Mouse (Mus musculus) thymus, adult 2 months (tissue): ENCODE measurements at regions not wholly inside any gene's neighbourhood (a gene's known extent, or its start where the extent isn't known, plus 50 kb on each side); places are given as distances from the start of the nearest gene placed in this dataset.

Experiments
- CTCF ChIP-seq: fragments of 200-500 bp; IDR thresholded peaks from 2 replicates; pipeline ENCODE4 v1.5.1; 2012; ENCODE audit warnings: mild to moderate bottlenecking, control low read depth, low read length, moderate library complexity, borderline replicate concordance; ENCODE audit not compliant: control insufficient read depth, poor library complexity, insufficient read depth; ENCODE audit errors: extremely low read depth
- POLR2A ChIP-seq: fragments of 200-500 bp; IDR thresholded peaks from 2 replicates; pipeline ENCODE4 v1.6.1; 2012; ENCODE audit warnings: mild to moderate bottlenecking, low read length, control low read depth, moderate library complexity; ENCODE audit not compliant: control insufficient read depth, poor library complexity, insufficient read depth; ENCODE audit errors: extremely low read depth

- TF ChIP-seq CTCF (no peak), POLR2A (no peak)
Observed at GRCm38 (mm10) chr12:106674741-106675140, 664.7 kb downstream of the Vrk1 start.
